Mouse (Mus musculus) left cerebral cortex, adult 6 months (tissue): ENCODE results near the gene Fxyd2. TPM values are rescaled to one million over a fixed set of nuclear protein-coding genes. Genes with fewer than 3 reads are reported as not detected.

Experiments used
- long read RNA-seq, 2 experiments: library from polyadenylated mRNA; unstranded; transcript quantifications; one replicate each; pipeline ENCODE4 v2.0.0; 2019 to 2020
- polyA plus RNA-seq: library from polyadenylated mRNA; unstranded; fragments of <200 nt; fragmentation: Nextera tagmentation; gene quantifications from 2 replicates; pipeline ENCODE4 v1.2.3, GENCODE M21; 2021

The Fxyd2 gene
- polyA plus RNA-seq: 17.4 and 18.2 TPM in 2 replicates
- long read RNA-seq, experiment 1, partial matches to known transcripts: 3 of 4 reads
- long read RNA-seq, experiment 1, other reads (novel, unspliced or antisense): 1 of 4 reads
- long read RNA-seq, experiment 2, partial matches to known transcripts: 13 of 13 reads
- long read RNA-seq, experiment 2, other reads (novel, unspliced or antisense): 0 of 13 reads

GRCm38 (mm10) chr9:45399434-45399833 is at the start of gene Fxyd2:
Gene Fxyd2 (plus strand): TSS chr9:45399669.

GRCm38 (mm10) chr9:45370117-45370561 is 29.3 kb upstream of the Fxyd2 start, which contains the start of gene Fxyd6:
Gene Fxyd6 (plus strand): TSS chr9:45370185.

GRCm38 (mm10) chr9:45426456-45426855 is 27.0 kb downstream of the Fxyd2 start, which contains the start of gene Dscaml1:
Gene Dscaml1 (plus strand): TSS chr9:45426628.

Other genes starting within 250 kb of the Fxyd2 start
- gene BC049352, start 217.7 kb upstream of the Fxyd2 start, polyA plus RNA-seq: 1.3 and 1.4 TPM in 2 replicates
- gene Tmprss4, start 195.6 kb upstream of the Fxyd2 start, polyA plus RNA-seq: 0.10 TPM in 1 of 2 replicates, not detected in the other
- 2.0 and 2.4 TPM in 2 replicates for gene Il10ra, start 130.5 kb upstream of the Fxyd2 start, polyA plus RNA-seq
- gene Tmprss13, start 80.6 kb upstream of the Fxyd2 start, polyA plus RNA-seq: not detected in 2 replicates
- gene Fxyd6, start 29.5 kb upstream of the Fxyd2 start, polyA plus RNA-seq: 138 and 147 TPM in 2 replicates
- gene Dscaml1, start 27.0 kb downstream of the Fxyd2 start, polyA plus RNA-seq: 5.8 and 6.6 TPM in 2 replicates